10 mouse cellular contexts compared by ENCODE assay signal in genomic region chr10:73103383-73103994, GRCm38 (mm10). TPM values are rescaled to one million over a fixed set of nuclear protein-coding genes. Genes with fewer than 3 reads are reported as not detected.
DNase-seq lines count a peak whose midpoint lies in the region; ATAC-seq lines count a peak whose summit lies in the region.
"Had no signal": no experiment of that assay in that cellular context is flagged by ENCODE, and none has a peak within 500 bp of the region (broad histone marks: within the 10 kb centered on the region; RNA-seq: fewer than 3 reads in every experiment).

No protein-coding gene starts in this region.

- 79% methylated on average over 13 of the region's 13 CpGs for WGBS in hindbrain, embryonic 12.5 days

- no peak overlapping the region for H3K4me3 ChIP-seq in hindbrain, embryonic 12.5 days

- H3K36me3 ChIP-seq in hindbrain, embryonic 12.5 days = no peaks in the 10 kb centered on the region

- H3K27me3 ChIP-seq in hindbrain, embryonic 12.5 days = peaks cover 36% of the 10 kb centered on the region

- peaks cover 4% of the 10 kb centered on the region for H3K4me1 ChIP-seq in hindbrain, embryonic 12.5 days

- no peak for ATAC-seq in megakaryocyte, adult 5-6 weeks (ENCODE audit: poor library complexity, severe bottlenecking)
- ATAC-seq in hindbrain, embryonic 12.5 days (ENCODE audit: low FRiP score) = no peak
- ATAC-seq: CD4-positive, CD25-positive, alpha-beta regulatory T cell, adult 4 months had no signal

- H3K27ac ChIP-seq in hindbrain, embryonic 12.5 days = no peak overlapping the region

- H3K9me3 ChIP-seq in hindbrain, embryonic 12.5 days (replicated peaks) = no peaks in the 10 kb centered on the region

- no peak overlapping the region for H3K4me2 ChIP-seq in hindbrain, embryonic 12.5 days (replicated peaks)

- no peak overlapping the region for H3K9ac ChIP-seq in hindbrain, embryonic 12.5 days

- DNase-seq in cerebellum, postnatal 14 days = peak; percentile 15 to 43
- DNase-seq in cerebellum, adult 18-20 months = no peak
- DNase-seq in left cerebral cortex, adult 18-20 months (ENCODE audit: low spot score in 2 of 2) = peak; percentile 45 to 67
- DNase-seq in left cerebral cortex, adult 11 months (ENCODE audit: low spot score) = no peak
- peak; percentile 83 for DNase-seq in brain, adult 2 months (ENCODE audit: low read depth, low spot score)
- peak; percentile 46 to 64 for DNase-seq in right cerebral cortex, postnatal 10 days (ENCODE audit: low spot score in 2 of 2)
- DNase-seq: lung, postnatal 10 days had no signal

RNA-seq across cellular contexts. Expression of gene Pcdh15, which starts 4.3 kb away (rescaled TPM):
- total RNA-seq in left cerebral cortex, adult 18-20 months (2021) = 10 to 100 TPM; 23.6 to 24.2 TPM
- not detected in 2 replicates for total RNA-seq in megakaryocyte, adult 5-6 weeks (2015)
- total RNA-seq in megakaryocyte, adult 5-6 weeks (2017) = not detected in 2 replicates
- polyA plus RNA-seq in hindbrain, embryonic 12.5 days (2016; fragmentation: Nextera tagmentation; extraction: Ambion mirVana) = 4.8 and 4.9 TPM in 2 replicates

Comparison
In these comparisons a context has a peak if more than half of its experiments do, and no peak if none do; other contexts are left out.
1. DNase-seq: peak in cerebellum, postnatal 14 days (2 of 2), left cerebral cortex, adult 18-20 months (2 of 2), brain, adult 2 months (single experiment) and right cerebral cortex, postnatal 10 days (2 of 2); none in cerebellum, adult 18-20 months (0 of 2) and left cerebral cortex, adult 11 months (single experiment).
2. RNA of gene Pcdh15, which starts 4.3 kb away (total RNA-seq): 23.6 to 24.2 TPM in left cerebral cortex, adult 18-20 months; not detected in megakaryocyte, adult 5-6 weeks; every median in the first group is over 10 times any median in the second.